Mouse (Mus musculus): ENCODE measurements around the gene Ankrd12. TPM values are rescaled to one million over a fixed set of nuclear protein-coding genes. Genes with fewer than 3 reads are reported as not detected.
A peak's percentile ranks its signal among the peaks of the same experiment; 100 is the strongest.

Ankrd12 gene
- total RNA-seq, 2 experiments from 2014 or later: 355 to 356 TPM

DNA sequence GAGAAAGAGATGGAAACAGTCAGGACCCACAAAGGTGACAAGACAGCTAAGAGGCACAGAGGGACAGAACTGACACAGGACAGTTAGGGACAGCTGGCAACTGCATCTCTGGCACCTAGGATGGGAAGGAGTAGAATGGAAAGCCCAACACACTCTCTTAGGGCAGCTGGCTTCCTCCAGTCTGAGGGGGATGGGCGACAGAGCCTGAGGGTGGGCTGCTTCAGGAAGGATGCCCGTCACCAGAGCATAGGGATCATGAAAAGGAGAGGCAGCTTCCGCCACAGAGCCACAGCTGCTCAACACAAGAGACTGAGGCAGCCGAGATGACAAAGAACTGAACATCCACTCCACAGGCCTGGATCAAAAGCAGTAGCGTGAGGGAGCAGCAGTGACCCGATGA, 145.4 kb downstream of the Ankrd12 start:
- DNase-seq (ENCODE audit: low spot score in 2 of 2): no peak

DNA sequence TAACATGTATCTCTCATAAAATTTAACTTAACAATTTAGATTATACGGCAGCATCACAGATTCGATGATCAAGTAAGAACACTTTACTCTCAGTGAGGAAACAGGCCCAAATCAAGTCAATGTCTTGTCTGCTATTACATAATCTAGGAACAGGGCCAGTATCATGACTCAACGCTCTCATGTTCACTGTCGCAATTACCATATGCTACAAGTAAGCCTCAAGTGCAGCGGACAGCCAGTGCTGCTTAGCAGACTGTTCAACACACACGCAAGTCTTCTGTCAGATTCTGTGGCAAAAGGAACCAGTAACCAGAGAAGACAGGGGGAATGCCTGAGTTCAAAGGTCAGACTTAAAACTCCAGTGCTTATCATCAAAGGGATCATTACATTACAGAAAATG, 145.9 kb downstream of the Ankrd12 start:
- peak; percentile 66 to 69 for DNase-seq (ENCODE audit: low spot score in 2 of 2)

DNA sequence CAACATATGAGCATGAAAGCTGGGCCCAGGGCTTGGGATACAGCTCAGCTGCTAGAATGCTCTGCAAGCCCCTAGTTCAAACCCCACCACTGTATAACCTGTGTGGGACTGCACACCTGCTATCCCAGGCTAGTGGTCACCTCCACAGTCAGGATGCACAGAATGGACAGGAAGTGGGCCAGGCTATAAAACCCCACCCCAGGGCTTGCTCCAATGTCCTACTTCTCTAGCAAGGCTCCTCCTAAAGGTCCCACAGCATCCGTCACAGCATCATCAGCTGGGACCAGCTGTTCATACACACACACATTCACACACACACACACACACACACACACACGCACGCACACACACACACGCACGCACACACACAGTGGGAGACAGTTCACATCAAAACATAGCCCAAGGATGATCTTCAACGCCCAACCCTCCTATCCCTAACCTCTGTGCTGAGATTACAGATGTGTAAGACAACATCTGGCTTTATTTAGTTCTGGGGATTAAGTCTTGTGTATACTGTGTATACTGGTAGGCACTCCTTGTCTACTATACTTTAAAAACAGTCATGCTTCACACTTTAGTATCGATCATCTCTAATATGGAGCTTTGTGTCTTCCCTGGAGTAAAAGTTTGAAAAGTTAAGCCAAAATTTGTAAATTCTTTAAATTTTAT, 146.6 kb downstream of the Ankrd12 start:
- DNase-seq (ENCODE audit: low spot score in 2 of 2): no peak

DNA sequence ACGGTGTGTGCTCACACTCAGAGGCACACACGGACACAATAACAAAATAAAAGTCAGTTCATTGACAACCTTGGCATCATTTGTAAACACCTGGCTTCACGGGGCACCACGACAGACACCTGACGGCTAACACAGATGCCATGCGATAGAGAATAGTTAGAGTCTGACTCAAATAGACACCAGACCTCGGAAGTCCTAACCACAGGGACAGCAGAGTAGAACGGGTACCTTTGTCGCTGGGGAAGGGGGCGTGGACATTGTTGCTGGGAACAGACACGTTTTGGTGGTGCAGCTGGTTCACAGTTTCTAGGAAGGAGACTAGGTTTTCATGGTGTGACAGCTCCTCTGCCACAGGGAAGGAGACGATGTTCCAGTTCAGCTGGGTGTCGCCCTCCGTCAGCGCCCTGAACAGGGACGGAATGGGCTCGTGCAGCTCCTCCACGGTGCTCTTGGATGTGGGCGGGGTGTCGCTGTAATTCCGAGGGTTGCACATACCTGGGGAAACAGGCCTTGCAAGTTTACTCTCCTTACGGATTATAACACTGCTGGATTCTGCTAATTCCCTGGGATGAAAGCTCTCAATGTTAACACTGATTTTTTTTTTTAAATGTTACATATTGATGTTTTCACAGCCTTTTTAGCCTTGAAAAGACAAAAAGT, 147.4 kb downstream of the Ankrd12 start:
- no peak for DNase-seq (ENCODE audit: low spot score in 2 of 2)

DNA sequence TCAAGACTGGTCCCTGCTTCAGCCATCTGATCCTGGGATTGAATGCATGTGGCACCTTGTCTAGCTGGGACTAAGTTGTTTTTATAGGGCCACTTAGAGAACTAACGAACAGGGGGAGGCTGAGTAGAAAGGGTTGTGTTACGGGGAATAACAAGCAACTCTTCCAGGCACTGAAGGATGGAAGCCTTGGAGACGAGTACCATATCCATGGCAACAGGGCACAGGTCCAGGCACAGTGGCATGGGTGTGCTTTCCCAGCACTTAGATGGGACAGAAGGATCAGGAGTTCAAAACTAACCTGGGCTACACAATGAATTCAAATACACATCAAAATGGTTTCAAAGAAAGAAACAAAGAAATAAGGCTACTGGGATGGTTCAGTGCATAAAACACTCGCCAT, 149.8 kb downstream of the Ankrd12 start:
- DNase-seq (ENCODE audit: low spot score in 2 of 2): peak; percentile 32 to 53

DNA sequence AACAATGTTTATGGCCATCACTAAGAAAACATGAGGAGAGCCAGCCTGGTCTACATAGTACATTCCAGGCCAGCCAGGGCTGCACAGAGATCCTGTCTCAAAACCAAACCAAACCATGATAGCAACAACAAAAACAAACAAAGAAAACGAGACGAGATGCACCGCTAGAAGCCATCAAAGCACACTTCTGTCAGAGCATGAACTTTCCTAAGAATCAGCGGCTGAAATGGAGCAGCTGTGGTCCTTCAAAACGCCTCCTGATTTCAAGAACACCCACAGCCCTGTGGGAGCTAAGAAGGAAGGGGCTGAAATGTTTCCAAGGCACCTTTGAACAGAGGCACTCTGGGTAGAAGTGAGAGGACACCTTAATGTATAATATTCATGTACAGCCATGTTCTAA, 152.7 kb downstream of the Ankrd12 start:
- DNase-seq (ENCODE audit: low spot score in 2 of 2): no peak

DNA sequence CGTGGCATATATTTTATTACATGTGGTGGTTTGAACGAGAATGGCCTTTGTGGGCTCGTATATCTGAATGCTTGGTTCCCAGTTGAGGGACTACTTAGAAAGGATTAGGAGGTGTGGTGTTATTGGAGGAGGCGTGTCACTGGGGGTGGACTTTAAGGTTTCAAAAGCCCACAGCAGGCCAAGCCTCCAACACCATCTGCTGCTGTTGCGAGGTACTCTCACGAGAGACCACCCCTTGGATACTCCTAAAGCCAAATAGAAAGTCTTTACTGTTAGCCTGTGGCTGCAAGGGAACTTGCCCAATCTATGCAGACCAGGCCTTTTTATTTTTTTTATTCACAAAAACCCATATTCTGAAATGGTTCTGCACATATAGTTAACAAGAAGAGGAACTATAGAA, 154.9 kb downstream of the Ankrd12 start:
- no peak for DNase-seq (ENCODE audit: low spot score in 2 of 2)

DNA sequence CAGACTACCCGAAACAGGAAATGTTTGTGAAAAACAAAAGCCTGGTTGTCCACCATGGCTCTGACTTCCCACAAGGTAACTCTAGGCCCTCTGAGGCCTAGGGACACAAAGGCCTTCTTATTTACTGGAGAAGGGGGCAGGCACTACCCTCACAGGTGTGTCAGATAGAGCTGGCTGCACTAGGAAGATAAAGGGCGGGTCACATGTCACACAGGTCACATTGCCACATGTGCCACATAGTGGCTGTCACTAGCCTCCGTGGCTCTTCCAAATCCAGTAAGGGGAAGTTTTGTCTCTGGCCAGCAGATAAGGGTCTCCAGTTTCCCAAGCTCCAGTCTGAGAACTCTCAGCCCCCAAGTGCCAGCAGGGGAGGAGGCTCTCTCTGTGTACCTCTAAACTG, 157.7 kb downstream of the Ankrd12 start:
- DNase-seq (ENCODE audit: low spot score in 2 of 2): no peak

DNA sequence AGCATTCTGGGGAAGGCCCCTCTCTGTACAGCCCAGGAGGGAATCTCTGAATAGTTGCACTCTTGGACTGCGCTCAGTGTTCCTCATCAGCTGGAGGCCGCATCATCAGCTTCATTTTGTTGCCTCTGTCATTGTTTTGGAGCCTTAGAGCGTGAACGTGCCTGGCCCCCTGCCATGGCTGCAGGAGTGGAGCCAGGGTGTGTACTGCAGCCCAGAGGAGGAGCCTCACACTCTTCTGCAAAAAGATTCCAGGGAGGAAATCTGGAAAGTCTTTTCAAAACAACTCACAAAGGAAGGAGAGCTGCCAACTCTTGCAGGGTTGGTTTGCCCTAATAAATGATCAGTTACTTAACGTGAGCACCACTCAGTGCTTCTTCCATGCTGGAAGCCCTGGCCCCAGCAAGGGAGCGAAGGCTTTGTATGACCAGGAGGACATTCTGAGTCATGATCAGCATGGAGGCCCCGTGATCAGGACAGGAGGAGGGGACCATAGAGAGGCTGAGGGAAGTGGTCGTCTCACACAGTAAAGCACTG, 160.7 kb downstream of the Ankrd12 start:
- peak; percentile 66 to 69 for DNase-seq (ENCODE audit: low spot score in 2 of 2)

Other genes with a start within 250 kb of the Ankrd12 start
- 10 to 100 TPM; 66.9 to 74.0 TPM for gene Ralbp1, start 191.3 kb downstream of the Ankrd12 start, total RNA-seq (2021)
- 10 to 100 TPM; 21.1 to 27.3 TPM for gene Twsg1, start 125.9 kb downstream of the Ankrd12 start, total RNA-seq (2021)
- 100 to 1,000 TPM; 229 to 241 TPM for gene Ndufv2, start 24.5 kb upstream of the Ankrd12 start, total RNA-seq (2021)
- gene Washc1, start 34.5 kb upstream of the Ankrd12 start, total RNA-seq (2021): 10 to 100 TPM; 43.5 to 43.7 TPM
- 1 to 10 TPM; 1.1 to 1.4 TPM for gene Ddx11, start 46.4 kb upstream of the Ankrd12 start, total RNA-seq (2021)